8 mouse cellular contexts compared by ENCODE assay signal in genomic region chr8:126498465-126498864, GRCm38 (mm10). TPM values are rescaled to one million over a fixed set of nuclear protein-coding genes. Genes with fewer than 3 reads are reported as not detected.
DNase-seq lines count a peak whose midpoint lies in the region; ATAC-seq and TF ChIP-seq lines count a peak whose summit lies in the region.

No protein-coding gene starts in this region.

- no peaks in the 10 kb centered on the region for H3K36me3 ChIP-seq in liver, adult 2 months (ENCODE audit: control insufficient read depth, insufficient read depth, low read length)
- no peaks in the 10 kb centered on the region for H3K36me3 ChIP-seq in liver, embryonic 11.5 days (ENCODE audit: control insufficient read depth, insufficient read depth, low read length)
- no peaks in the 10 kb centered on the region for H3K36me3 ChIP-seq in forebrain, embryonic 15.5 days
- no peaks in the 10 kb centered on the region for H3K36me3 ChIP-seq in kidney, postnatal 0 days (ENCODE audit: insufficient read depth, low read length)
- H3K36me3 ChIP-seq in neural tube, embryonic 15.5 days, result no peaks in the 10 kb centered on the region

- no peak overlapping the region for H3K4me3 ChIP-seq in liver, adult 2 months (ENCODE audit: insufficient read depth, low read depth, low read length)
- no peak overlapping the region for H3K4me3 ChIP-seq in liver, embryonic 11.5 days (ENCODE audit: low read depth, low read length)
- H3K4me3 ChIP-seq in forebrain, embryonic 15.5 days, result peak overlapping the region; percentile 43; the same call in 1 of the 2 replicates
- H3K4me3 ChIP-seq in kidney, postnatal 0 days (replicated peaks; ENCODE audit: low read depth, low read length), result no peak overlapping the region
- no peak overlapping the region; the same call in 1 of the 2 replicates for H3K4me3 ChIP-seq in neural tube, embryonic 15.5 days (replicated peaks)

- no peak for TF ChIP-seq CTCF in liver, adult 2 months (IDR thresholded peaks at IDR 0.05; ENCODE audit: low read depth, low read length)
- TF ChIP-seq CTCF in kidney, postnatal 0 days (IDR thresholded peaks at IDR 0.05; ENCODE audit: low read depth), result no peak

- no peak overlapping the region for H3K27ac ChIP-seq in liver, adult 2 months (replicated peaks; ENCODE audit: insufficient read depth, low read depth, low read length)
- no peak overlapping the region for H3K27ac ChIP-seq in liver, embryonic 11.5 days (ENCODE audit: low read depth, low read length)
- peak overlapping the region; percentile 94 for H3K27ac ChIP-seq in forebrain, embryonic 15.5 days (replicated peaks)
- H3K27ac ChIP-seq in kidney, postnatal 0 days, result peak overlapping the region; percentile 91
- peak overlapping the region; percentile 89 for H3K27ac ChIP-seq in neural tube, embryonic 15.5 days (replicated peaks)

- no peaks in the 10 kb centered on the region for H3K27me3 ChIP-seq in liver, adult 2 months (ENCODE audit: control insufficient read depth, insufficient read depth, low read length)
- no peaks in the 10 kb centered on the region for H3K27me3 ChIP-seq in liver, embryonic 11.5 days (replicated peaks; ENCODE audit: control insufficient read depth, insufficient read depth, low read length)
- no peaks in the 10 kb centered on the region for H3K27me3 ChIP-seq in forebrain, embryonic 15.5 days
- no peaks in the 10 kb centered on the region for H3K27me3 ChIP-seq in kidney, postnatal 0 days (ENCODE audit: insufficient read depth, low read length)
- H3K27me3 ChIP-seq in neural tube, embryonic 15.5 days (replicated peaks), result no peaks in the 10 kb centered on the region

- no peak for ATAC-seq in liver, embryonic 11.5 days (replicated peaks; ENCODE audit: low FRiP score)
- peak; percentile 12; the same call in 1 of the 2 replicates for ATAC-seq in forebrain, embryonic 15.5 days (replicated peaks)
- no peak for ATAC-seq in kidney, postnatal 0 days (replicated peaks; ENCODE audit: low FRiP score, low read depth)
- ATAC-seq in neural tube, embryonic 15.5 days (ENCODE audit: low FRiP score), result no peak

- H3K4me1 ChIP-seq in liver, adult 2 months (ENCODE audit: control insufficient read depth, insufficient read depth, low read length), result peaks cover 9% of the 10 kb centered on the region
- peaks cover 5% of the 10 kb centered on the region for H3K4me1 ChIP-seq in liver, embryonic 11.5 days (replicated peaks; ENCODE audit: control insufficient read depth, insufficient read depth, low read length)
- peaks cover 17% of the 10 kb centered on the region for H3K4me1 ChIP-seq in forebrain, embryonic 15.5 days
- H3K4me1 ChIP-seq in kidney, postnatal 0 days (replicated peaks; ENCODE audit: insufficient read depth, low read length), result peaks cover 11% of the 10 kb centered on the region
- peaks cover 15% of the 10 kb centered on the region for H3K4me1 ChIP-seq in neural tube, embryonic 15.5 days

- WGBS in liver, adult 2 months, result 21% methylated on average over 6 of the region's 6 CpGs
- WGBS in liver, embryonic 11.5 days, result 77% methylated on average over 6 of the region's 6 CpGs
- WGBS in forebrain, embryonic 15.5 days, result 8% methylated on average over 6 of the region's 6 CpGs
- 35% methylated on average over 6 of the region's 6 CpGs for WGBS in kidney, postnatal 0 days
- WGBS in neural tube, embryonic 15.5 days, result 36% methylated on average over 6 of the region's 6 CpGs

- no peaks in the 10 kb centered on the region for H3K9me3 ChIP-seq in liver, embryonic 11.5 days (ENCODE audit: control insufficient read depth, low read length)
- H3K9me3 ChIP-seq in forebrain, embryonic 15.5 days, result no peaks in the 10 kb centered on the region
- H3K9me3 ChIP-seq in kidney, postnatal 0 days (replicated peaks; ENCODE audit: low read length), result no peaks in the 10 kb centered on the region
- H3K9me3 ChIP-seq in neural tube, embryonic 15.5 days (replicated peaks), result no peaks in the 10 kb centered on the region

- TF ChIP-seq POLR2A in liver, adult 2 months (IDR thresholded peaks at IDR 0.05; ENCODE audit: extremely low read depth, insufficient read depth, low read length), result no peak

- H3K9ac ChIP-seq in liver, adult 2 months (ENCODE audit: low read depth, low read length), result no peak overlapping the region
- H3K9ac ChIP-seq in liver, embryonic 11.5 days (ENCODE audit: low read depth, low read length), result no peak overlapping the region
- H3K9ac ChIP-seq in forebrain, embryonic 15.5 days (replicated peaks), result peak overlapping the region; percentile 57; the same call in 1 of the 2 replicates
- H3K9ac ChIP-seq in kidney, postnatal 0 days (ENCODE audit: low read depth, low read length), result no peak overlapping the region
- H3K9ac ChIP-seq in neural tube, embryonic 15.5 days (replicated peaks), result no peak overlapping the region

- H3K4me2 ChIP-seq in liver, embryonic 11.5 days, result no peak overlapping the region
- peak overlapping the region; percentile 62 for H3K4me2 ChIP-seq in forebrain, embryonic 15.5 days (replicated peaks)
- H3K4me2 ChIP-seq in kidney, postnatal 0 days (ENCODE audit: low read length), result peak overlapping the region; percentile 56
- peak overlapping the region; percentile 65 for H3K4me2 ChIP-seq in neural tube, embryonic 15.5 days

- H3K79me2 ChIP-seq in liver, adult 2 months (ENCODE audit: control insufficient read depth, insufficient read depth, low read length), result no peaks in the 10 kb centered on the region

- DNase-seq in liver, adult 2 months (ENCODE audit: extremely low read depth, low read depth, low spot score), result peak; percentile 52
- DNase-seq in liver, embryonic 11.5 days (ENCODE audit: low spot score), result no peak
- DNase-seq in kidney, postnatal 0 days (ENCODE audit: low spot score), result peak; percentile 47
- DNase-seq in layer of hippocampus, adult 18-20 months (ENCODE audit: low spot score in 2 of 2), result no peak
- no peak for DNase-seq in right cerebral cortex, adult 2 months (ENCODE audit: low spot score in 2 of 2)
- DNase-seq in thymus, postnatal 14 days, result no peak

RNA-seq across cellular contexts. Expression of gene Tarbp1, which starts 23.6 kb away (rescaled TPM):
- 2.8 and 3.8 TPM in 2 replicates for total RNA-seq in liver, adult 2 months (2014; rRNA removed)
- polyA plus RNA-seq in liver, adult 2 months (2012; rRNA removed), result 1.6 and 2.4 TPM in 2 replicates
- 4.7 and 4.9 TPM in 2 replicates for polyA plus RNA-seq in liver, embryonic 11.5 days (2014; fragmentation: Nextera tagmentation; extraction: Ambion mirVana)
- 1.6 and 1.9 TPM in 2 replicates for polyA plus RNA-seq in forebrain, embryonic 15.5 days (2015; fragmentation: Nextera tagmentation; extraction: Ambion mirVana)
- polyA plus RNA-seq in kidney, postnatal 0 days (2015; fragmentation: Nextera tagmentation; extraction: Ambion mirVana), result 2.6 and 3.3 TPM in 2 replicates
- 1.6 and 2.0 TPM in 2 replicates for polyA plus RNA-seq in neural tube, embryonic 15.5 days (2015; fragmentation: Nextera tagmentation; extraction: Ambion mirVana)
- 1 to 10 TPM; 3.9 to 4.2 TPM for total RNA-seq in layer of hippocampus, adult 18-20 months (2021)

Comparison
In these comparisons a context has a peak if more than half of its experiments do, and no peak if none do; other contexts are left out.
1. DNase-seq: peak in liver, adult 2 months (single experiment) and kidney, postnatal 0 days (single experiment); none in liver, embryonic 11.5 days (single experiment), layer of hippocampus, adult 18-20 months (0 of 2), right cerebral cortex, adult 2 months (0 of 2) and thymus, postnatal 14 days (single experiment).
2. H3K27ac ChIP-seq: peak in forebrain, embryonic 15.5 days (single experiment), kidney, postnatal 0 days (single experiment) and neural tube, embryonic 15.5 days (single experiment); none in liver, adult 2 months (single experiment) and liver, embryonic 11.5 days (single experiment).